8 mouse cellular contexts compared by ENCODE assay signal in genomic region chr16:50753612-50754389, GRCm38 (mm10).
DNase-seq lines count a peak whose midpoint lies in the region; ATAC-seq and TF ChIP-seq lines count a peak whose summit lies in the region.

No protein-coding gene starts in this region.

- intact Hi-C loops in gastrocnemius, postnatal 14 days (cut with DNase I; ENCODE audit: low total_unique reads), result no loop called here

- H3K4me1 ChIP-seq in kidney, adult 2 months (ENCODE audit: control insufficient read depth, insufficient read depth, low read length), result peaks cover 13% of the 10 kb centered on the region
- H3K4me1 ChIP-seq in hindbrain, postnatal 0 days (ENCODE audit: insufficient read depth, low read length), result no peaks in the 10 kb centered on the region
- no peaks in the 10 kb centered on the region for H3K4me1 ChIP-seq in hindbrain, embryonic 14.5 days (replicated peaks; ENCODE audit: control insufficient read depth, insufficient read depth, low read length)

- H3K9ac ChIP-seq in hindbrain, postnatal 0 days (replicated peaks; ENCODE audit: low read length), result no peak overlapping the region
- H3K9ac ChIP-seq in hindbrain, embryonic 14.5 days, result no peak overlapping the region

- DNase-seq in 3134 (ENCODE audit: extremely low read depth, insufficient read length, low spot score), result peak; percentile 71
- peak; percentile 79 to 94 for DNase-seq in adrenal gland, adult (ENCODE audit: inconsistent age in 2 of 2, low spot score in 1 of 2)
- peak; percentile 55 for DNase-seq in gastrocnemius, postnatal 14 days
- peak; percentile 85 for DNase-seq in kidney, adult 2 months
- peak; percentile 66 for DNase-seq in lung, postnatal 36 days
- DNase-seq in hindbrain, postnatal 0 days (ENCODE audit: low spot score), result no peak
- DNase-seq in hindbrain, embryonic 14.5 days (ENCODE audit: low spot score), result no peak
- DNase-seq in urinary bladder, postnatal 10 days (ENCODE audit: low spot score), result no peak

- no peak for TF ChIP-seq POLR2A in kidney, adult 2 months (IDR thresholded peaks at IDR 0.05; ENCODE audit: low read depth, low read length)

- H3K4me3 ChIP-seq in kidney, adult 2 months (ENCODE audit: insufficient read depth, low read depth, low read length), result peak overlapping the region; percentile 2; the same call in 1 of the 2 replicates
- H3K4me3 ChIP-seq in hindbrain, postnatal 0 days (ENCODE audit: low read length), result no peak overlapping the region
- H3K4me3 ChIP-seq in hindbrain, embryonic 14.5 days (replicated peaks; ENCODE audit: low read length), result no peak overlapping the region

- TF ChIP-seq CTCF in kidney, adult 2 months (conservative IDR thresholded peaks at IDR 0.05; ENCODE audit: insufficient read depth, insufficient read length, low read depth, low read length), result no peak
- no peak for TF ChIP-seq CTCF in hindbrain, postnatal 0 days (IDR thresholded peaks at IDR 0.05; ENCODE audit: low read depth)

- H3K27ac ChIP-seq in kidney, adult 2 months (ENCODE audit: insufficient read depth, low read depth, low read length), result peak overlapping the region; percentile 86
- H3K27ac ChIP-seq in hindbrain, postnatal 0 days, result no peak overlapping the region
- no peak overlapping the region for H3K27ac ChIP-seq in hindbrain, embryonic 14.5 days

- no peaks in the 10 kb centered on the region for H3K27me3 ChIP-seq in kidney, adult 2 months (replicated peaks; ENCODE audit: control insufficient read depth, insufficient read depth, low read length)
- no peaks in the 10 kb centered on the region for H3K27me3 ChIP-seq in hindbrain, postnatal 0 days (ENCODE audit: insufficient read depth, low read length)
- no peaks in the 10 kb centered on the region for H3K27me3 ChIP-seq in hindbrain, embryonic 14.5 days (ENCODE audit: control insufficient read depth, insufficient read depth, low read length)

- H3K4me2 ChIP-seq in hindbrain, postnatal 0 days (ENCODE audit: low read depth, low read length), result no peak overlapping the region
- no peak overlapping the region for H3K4me2 ChIP-seq in hindbrain, embryonic 14.5 days (replicated peaks)

- H3K9me3 ChIP-seq in hindbrain, postnatal 0 days (ENCODE audit: low read length), result no peaks in the 10 kb centered on the region
- H3K9me3 ChIP-seq in hindbrain, embryonic 14.5 days (ENCODE audit: control insufficient read depth, low read length), result no peaks in the 10 kb centered on the region

- 5% methylated on average over 3 of the region's 3 CpGs for whole genome bisulfite sequencing in kidney, adult 2 months
- 18% methylated on average over 3 of the region's 3 CpGs for WGBS in hindbrain, postnatal 0 days
- WGBS in hindbrain, embryonic 14.5 days, result 18% methylated on average over 3 of the region's 3 CpGs

- H3K36me3 ChIP-seq in kidney, adult 2 months (ENCODE audit: control insufficient read depth, insufficient read depth, low read length), result no peaks in the 10 kb centered on the region
- no peaks in the 10 kb centered on the region for H3K36me3 ChIP-seq in hindbrain, postnatal 0 days (ENCODE audit: insufficient read depth, low read length)
- H3K36me3 ChIP-seq in hindbrain, embryonic 14.5 days (replicated peaks; ENCODE audit: control insufficient read depth, insufficient read depth), result no peaks in the 10 kb centered on the region

- ATAC-seq in hindbrain, postnatal 0 days, result no peak
- ATAC-seq in hindbrain, embryonic 14.5 days (ENCODE audit: low FRiP score), result no peak

Comparison
In these comparisons a context has a peak if more than half of its experiments do, and no peak if none do; other contexts are left out.
1. DNase-seq: peak in 3134 (single experiment), adrenal gland, adult (2 of 2), gastrocnemius, postnatal 14 days (single experiment), kidney, adult 2 months (single experiment) and lung, postnatal 36 days (single experiment); none in hindbrain, postnatal 0 days (single experiment), hindbrain, embryonic 14.5 days (single experiment) and urinary bladder, postnatal 10 days (single experiment).